Mouse (Mus musculus) C2C12 (cell line): ENCODE data around the gene Itprip. TPM values are rescaled to one million over a fixed set of nuclear protein-coding genes. Genes with fewer than 3 reads are reported as not detected.

ENCODE experiments used
- H3K27me3 ChIP-seq: one replicate; pipeline ENCODE4 v1.6.1; 2011; ENCODE audit not compliant: control insufficient read depth, insufficient read depth, insufficient read length
- H3K36me3 ChIP-seq: one replicate; pipeline ENCODE4 v1.6.1; 2011; ENCODE audit not compliant: control insufficient read depth, insufficient read depth
- H3K4me3 ChIP-seq: one replicate; pipeline ENCODE4 v1.5.1; 2011; ENCODE audit warnings: mild to moderate bottlenecking, control low read depth; ENCODE audit not compliant: poor library complexity, insufficient read depth, severe bottlenecking
- H3K79me2 ChIP-seq: one replicate; pipeline ENCODE4 v1.6.1; 2011; ENCODE audit not compliant: control insufficient read depth, insufficient read depth
- H3K79me3 ChIP-seq: one replicate; pipeline ENCODE4 v1.6.1; 2011; ENCODE audit warnings: low read depth, control low read depth
- H3ac ChIP-seq: one replicate; pipeline ENCODE3; 2011; ENCODE audit warnings: low read depth; ENCODE audit not compliant: control insufficient read depth, insufficient read length
- CEBPB ChIP-seq: IDR thresholded peaks from one replicate; pipeline ENCODE4 v1.6.1; 2011; ENCODE audit warnings: low read depth, mild to moderate bottlenecking, control low read depth, moderate library complexity
- CTCF ChIP-seq: IDR thresholded peaks from one replicate; pipeline ENCODE4 v1.5.1; 2011; ENCODE audit not compliant: control insufficient read depth, insufficient read depth, insufficient read length
- FOSL1 ChIP-seq: IDR thresholded peaks from one replicate; pipeline ENCODE4 v1.8.0; 2011; ENCODE audit warnings: mild to moderate bottlenecking, low read length; ENCODE audit not compliant: poor library complexity, insufficient read depth, severe bottlenecking
- MAX ChIP-seq: IDR thresholded peaks from one replicate; pipeline ENCODE4 v1.6.1; 2011; ENCODE audit warnings: mild to moderate bottlenecking, control low read depth
- MYOD1 ChIP-seq: IDR thresholded peaks from one replicate; pipeline ENCODE4 v1.6.1; 2011; ENCODE audit warnings: low read depth; ENCODE audit not compliant: control insufficient read depth, insufficient read length
- MYOG ChIP-seq: IDR thresholded peaks from one replicate; pipeline ENCODE4 v1.6.1; 2011; ENCODE audit not compliant: control insufficient read depth, insufficient read length; ENCODE audit errors: extremely low read depth
- USF1 ChIP-seq: IDR thresholded peaks from one replicate; pipeline ENCODE4 v1.6.1; 2011; ENCODE audit warnings: low read depth, mild to moderate bottlenecking, control low read depth, moderate library complexity
- microRNA-seq: library from miRNA; unstranded; fragments of <30 nt; microRNA quantifications from one replicate; pipeline ENCODE4, GENCODE M21; 2019; ENCODE audit warnings: borderline microRNAs expressed
- polyA plus RNA-seq: library from polyadenylated mRNA; unstranded; fragments of >200 nt; fragmentation: generic; extraction: Trizol; gene quantifications from one replicate; pipeline ENCODE4 v1.2.1, GENCODE M21; 2012; ENCODE audit warnings: missing spikeins

Itprip gene
- polyA plus RNA-seq, 1 experiment, result 66.5 TPM

- Histone ChIP-seq H3ac (no peak overlapping the region), H3K36me3 (no peaks in the 10 kb centered on the region), H3K79me3 (no peaks in the 10 kb centered on the region), H3K27me3 (no peaks in the 10 kb centered on the region), H3K79me2 (no peaks in the 10 kb centered on the region), H3K4me3 (no peak overlapping the region)
- no peak for TF ChIP-seq CTCF
- no peak for TF ChIP-seq FOSL1
- TF ChIP-seq MYOG, result no peak
- no peak for TF ChIP-seq CEBPB
- no peak for TF ChIP-seq MAX
- TF ChIP-seq USF1, result no peak
- TF ChIP-seq MYOD1, result no peak
These were observed 69.4 kb downstream of the Itprip start for GRCm38 (mm10) chr19:47849735-47850134.

Small RNA genes within 50 kb of the gene (microRNA-seq; reads per million reads assigned to microRNA genes)
- gene Gm22240, result 0.24 reads per million

Other genes with a start within 250 kb of the Itprip start
- 0.13 TPM for gene Col17a1, start 227.2 kb downstream of the Itprip start, polyA plus RNA-seq
- 74.9 TPM for gene Sfr1, start 187.6 kb downstream of the Itprip start, polyA plus RNA-seq
- 272 TPM for gene Gsto1, start 64.3 kb downstream of the Itprip start, polyA plus RNA-seq
- 2.6 TPM for gene Gsto2, start 53.8 kb downstream of the Itprip start, polyA plus RNA-seq
- gene Cfap43, start within 50 bp of the Itprip start, polyA plus RNA-seq, result 0.07 TPM
- gene Cfap58, start 18.4 kb upstream of the Itprip start, polyA plus RNA-seq, result not detected